In genomic region chr14:116137330-116137729, GRCm38 (mm10) we compare ENCODE assay signal across 25 mouse cellular contexts.
DNase-seq lines count a peak whose midpoint lies in the region; ATAC-seq lines count a peak whose summit lies in the region.
"Had no signal": no experiment of that assay in that cellular context is flagged by ENCODE, and none has a peak within 500 bp of the region (broad histone marks: within the 10 kb centered on the region; RNA-seq: fewer than 3 reads in every experiment).

No protein-coding gene starts in this region.

- peak; percentile 25 for DNase-seq in hindbrain, embryonic 11.5 days (ENCODE audit: low spot score)
- DNase-seq in hindbrain, embryonic 10.5 days (ENCODE audit: low spot score): no peak
- peak; percentile 14 for DNase-seq in neural tube, embryonic 11.5 days (ENCODE audit: low spot score)
- peak; percentile 18 for DNase-seq in mesoderm, embryonic 11.5 days (ENCODE audit: low read depth, low spot score)
- no peak for DNase-seq in heart, embryonic 10.5 days (ENCODE audit: low spot score)
- DNase-seq: adrenal gland, postnatal 10 days; adrenal gland, postnatal 36 days; cerebellum, adult 18-20 months; cerebellum, adult 9-10 months; cerebellum, postnatal 14 days; forebrain, postnatal 0 days; gastrocnemius, postnatal 25 days; heart, adult 18-20 months; heart, postnatal 14 days; heart, postnatal 4 days; kidney, adult 11 months had no signal

- no peaks in the 10 kb centered on the region for H3K9me3 ChIP-seq in hindbrain, embryonic 11.5 days (ENCODE audit: control insufficient read depth, low read length)
- H3K9me3 ChIP-seq in hindbrain, embryonic 10.5 days: no peaks in the 10 kb centered on the region
- no peaks in the 10 kb centered on the region for H3K9me3 ChIP-seq in neural tube, embryonic 11.5 days (ENCODE audit: control insufficient read depth, low read length)
- no peaks in the 10 kb centered on the region for H3K9me3 ChIP-seq in neural tube, embryonic 15.5 days (replicated peaks)
- no peaks in the 10 kb centered on the region for H3K9me3 ChIP-seq in heart, embryonic 10.5 days
- H3K9me3 ChIP-seq: embryonic facial prominence, embryonic 12.5 days; embryonic facial prominence, embryonic 15.5 days; heart, embryonic 13.5 days; intestine, embryonic 15.5 days had no signal

- no peaks in the 10 kb centered on the region for H3K4me1 ChIP-seq in hindbrain, embryonic 11.5 days (replicated peaks; ENCODE audit: control insufficient read depth, insufficient read depth, low read length)
- peaks cover 6% of the 10 kb centered on the region; the same call in 1 of the 2 replicates for H3K4me1 ChIP-seq in hindbrain, embryonic 10.5 days (replicated peaks)
- no peaks in the 10 kb centered on the region for H3K4me1 ChIP-seq in neural tube, embryonic 11.5 days (ENCODE audit: control insufficient read depth, insufficient read depth, low read length)
- H3K4me1 ChIP-seq in neural tube, embryonic 15.5 days: no peaks in the 10 kb centered on the region
- no peaks in the 10 kb centered on the region for H3K4me1 ChIP-seq in heart, embryonic 10.5 days
- H3K4me1 ChIP-seq: embryonic facial prominence, embryonic 12.5 days; embryonic facial prominence, embryonic 15.5 days; heart, embryonic 13.5 days; intestine, embryonic 15.5 days had no signal

- no peaks in the 10 kb centered on the region for H3K27me3 ChIP-seq in hindbrain, embryonic 11.5 days (ENCODE audit: control insufficient read depth, insufficient read depth, low read length)
- no peaks in the 10 kb centered on the region for H3K27me3 ChIP-seq in hindbrain, embryonic 10.5 days (ENCODE audit: insufficient read depth, poor library complexity, severe bottlenecking)
- H3K27me3 ChIP-seq in neural tube, embryonic 11.5 days (ENCODE audit: control insufficient read depth, insufficient read depth, low read length): no peaks in the 10 kb centered on the region
- no peaks in the 10 kb centered on the region for H3K27me3 ChIP-seq in neural tube, embryonic 15.5 days (replicated peaks)
- H3K27me3 ChIP-seq in heart, embryonic 10.5 days (ENCODE audit: insufficient read depth, poor library complexity, severe bottlenecking): no peaks in the 10 kb centered on the region
- H3K27me3 ChIP-seq: embryonic facial prominence, embryonic 12.5 days; embryonic facial prominence, embryonic 15.5 days; heart, embryonic 13.5 days; intestine, embryonic 15.5 days had no signal

- no peak overlapping the region for H3K9ac ChIP-seq in hindbrain, embryonic 11.5 days (ENCODE audit: low read depth, low read length)
- no peak overlapping the region for H3K9ac ChIP-seq in neural tube, embryonic 11.5 days (ENCODE audit: low read length)
- no peak overlapping the region for H3K9ac ChIP-seq in neural tube, embryonic 15.5 days (replicated peaks)
- H3K9ac ChIP-seq: embryonic facial prominence, embryonic 12.5 days; embryonic facial prominence, embryonic 15.5 days; forebrain, postnatal 0 days; heart, embryonic 13.5 days; hindbrain, embryonic 14.5 days; intestine, embryonic 15.5 days had no signal

- H3K4me3 ChIP-seq in hindbrain, embryonic 11.5 days (ENCODE audit: low read depth, low read length): no peak overlapping the region
- H3K4me3 ChIP-seq in hindbrain, embryonic 10.5 days: no peak overlapping the region
- H3K4me3 ChIP-seq in neural tube, embryonic 11.5 days (ENCODE audit: low read depth, low read length): no peak overlapping the region
- no peak overlapping the region for H3K4me3 ChIP-seq in neural tube, embryonic 15.5 days (replicated peaks)
- H3K4me3 ChIP-seq in heart, embryonic 10.5 days: no peak overlapping the region
- H3K4me3 ChIP-seq: embryonic facial prominence, embryonic 12.5 days; embryonic facial prominence, embryonic 15.5 days; heart, embryonic 13.5 days; intestine, embryonic 15.5 days had no signal

- ATAC-seq in hindbrain, embryonic 11.5 days (ENCODE audit: low FRiP score): peak; percentile 59
- ATAC-seq in neural tube, embryonic 11.5 days (ENCODE audit: insufficient read depth, low FRiP score, low TSS enrichment): no peak
- no peak for ATAC-seq in neural tube, embryonic 15.5 days (ENCODE audit: low FRiP score)
- ATAC-seq in inflammation-experienced regulatory T-cells, adult 6 months: no peak
- ATAC-seq: CD4-positive, CD25-positive, alpha-beta regulatory T cell, adult 4 months; forebrain, embryonic 14.5 days; forebrain, postnatal 0 days; intestine, embryonic 15.5 days had no signal

- WGBS in hindbrain, embryonic 11.5 days: 33% methylated on average over 5 of the region's 5 CpGs
- 32% methylated on average over 5 of the region's 5 CpGs for WGBS in hindbrain, embryonic 10.5 days
- WGBS in neural tube, embryonic 11.5 days: 40% methylated on average over 5 of the region's 5 CpGs
- WGBS in neural tube, embryonic 15.5 days: 27% methylated on average over 5 of the region's 5 CpGs
- WGBS in heart, embryonic 10.5 days: 63% methylated on average over 5 of the region's 5 CpGs

- no peaks in the 10 kb centered on the region for H3K36me3 ChIP-seq in hindbrain, embryonic 11.5 days (ENCODE audit: control insufficient read depth, insufficient read depth, low read length)
- H3K36me3 ChIP-seq in hindbrain, embryonic 10.5 days: no peaks in the 10 kb centered on the region
- H3K36me3 ChIP-seq in neural tube, embryonic 11.5 days (ENCODE audit: control insufficient read depth, insufficient read depth, low read length): no peaks in the 10 kb centered on the region
- H3K36me3 ChIP-seq in neural tube, embryonic 15.5 days: no peaks in the 10 kb centered on the region
- no peaks in the 10 kb centered on the region for H3K36me3 ChIP-seq in heart, embryonic 10.5 days
- H3K36me3 ChIP-seq: embryonic facial prominence, embryonic 12.5 days; embryonic facial prominence, embryonic 15.5 days; heart, embryonic 13.5 days; intestine, embryonic 15.5 days had no signal

- H3K27ac ChIP-seq in hindbrain, embryonic 11.5 days (ENCODE audit: low read depth, low read length): no peak overlapping the region
- no peak overlapping the region for H3K27ac ChIP-seq in hindbrain, embryonic 10.5 days
- H3K27ac ChIP-seq in neural tube, embryonic 11.5 days (ENCODE audit: low read depth, low read length): no peak overlapping the region
- H3K27ac ChIP-seq in neural tube, embryonic 15.5 days (replicated peaks): no peak overlapping the region
- H3K27ac ChIP-seq in heart, embryonic 10.5 days: no peak overlapping the region
- H3K27ac ChIP-seq: embryonic facial prominence, embryonic 12.5 days; embryonic facial prominence, embryonic 15.5 days; heart, embryonic 13.5 days; hindbrain, embryonic 14.5 days; intestine, embryonic 15.5 days had no signal

- no peak overlapping the region for H3K4me2 ChIP-seq in hindbrain, embryonic 11.5 days (replicated peaks; ENCODE audit: low read depth, low read length)
- H3K4me2 ChIP-seq in neural tube, embryonic 11.5 days (ENCODE audit: low read depth): no peak overlapping the region
- H3K4me2 ChIP-seq in neural tube, embryonic 15.5 days: no peak overlapping the region
- H3K4me2 ChIP-seq: embryonic facial prominence, embryonic 12.5 days; embryonic facial prominence, embryonic 15.5 days; heart, embryonic 13.5 days; hindbrain, embryonic 14.5 days; intestine, embryonic 15.5 days had no signal

Comparison
In these comparisons a context has a peak if more than half of its experiments do, and no peak if none do; other contexts are left out.
1. DNase-seq: peak in hindbrain, embryonic 11.5 days (single experiment), neural tube, embryonic 11.5 days (single experiment) and mesoderm, embryonic 11.5 days (single experiment); none in hindbrain, embryonic 10.5 days (single experiment) and heart, embryonic 10.5 days (single experiment).